Mouse (Mus musculus) fat pad, adult 2 months (tissue): ENCODE measurements around the gene Antxrl.

Source experiments
- DNase-seq: peaks from one replicate; pipeline ENCODE4 v3.0.0-alpha.2; 2011; ENCODE audit warnings: low read depth, low spot score; ENCODE audit errors: extremely low read depth

Gene Antxrl

GRCm38 (mm10) chr14:34052516-34052915 lies at the start of gene Antxrl:
Gene Antxrl, plus strand, starts transcription at chr14:34052707.
- DNase-seq: no peak

GRCm38 (mm10) chr14:34015063-34015462 lies 37.4 kb upstream of the Antxrl start, which contains the start of gene Gm30083:
Gene Gm30083, minus strand, starts transcription at chr14:34015182.
- no peak for DNase-seq

- DNase-seq: no peak
Measured at GRCm38 (mm10) chr14:34016381-34016780, 36.1 kb upstream of the Antxrl start, which contains the start of gene Gm5460. Gene Gm5460, plus strand, starts transcription at chr14:34016758.

- no peak for DNase-seq
Measured at GRCm38 (mm10) chr14:34016938-34017337, 35.6 kb upstream of the Antxrl start.

GRCm38 (mm10) chr14:34026710-34027109 lies 25.8 kb upstream of the Antxrl start:
- DNase-seq: no peak

- DNase-seq: no peak
Measured at GRCm38 (mm10) chr14:34033841-34034610, 18.5 kb upstream of the Antxrl start.

- no peak for DNase-seq
Measured at GRCm38 (mm10) chr14:34041241-34041640, 11.3 kb upstream of the Antxrl start.

GRCm38 (mm10) chr14:34043341-34043740 lies 9.2 kb upstream of the Antxrl start:
- DNase-seq: no peak

GRCm38 (mm10) chr14:34050101-34050779 lies 2.3 kb upstream of the Antxrl start:
- DNase-seq: no peak

GRCm38 (mm10) chr14:34071665-34072064 lies 19.2 kb downstream of the Antxrl start:
- DNase-seq: no peak

- no peak for DNase-seq
Measured at GRCm38 (mm10) chr14:34075346-34075745, 22.8 kb downstream of the Antxrl start.

- no peak for DNase-seq
Measured at GRCm38 (mm10) chr14:34077222-34077621, 24.7 kb downstream of the Antxrl start.

- no peak for DNase-seq
Measured at GRCm38 (mm10) chr14:34078293-34078692, 25.8 kb downstream of the Antxrl start.

GRCm38 (mm10) chr14:34080321-34080997 lies 28.0 kb downstream of the Antxrl start:
- DNase-seq: no peak

GRCm38 (mm10) chr14:34085731-34086130 lies 33.2 kb downstream of the Antxrl start, which contains the start of gene Anxa8:
Gene Anxa8, plus strand, starts transcription at chr14:34085981.
- no peak for DNase-seq

- DNase-seq: no peak
Measured at GRCm38 (mm10) chr14:34086806-34087205, 34.3 kb downstream of the Antxrl start.

- DNase-seq: no peak
Measured at GRCm38 (mm10) chr14:34087856-34088398, 35.4 kb downstream of the Antxrl start.

GRCm38 (mm10) chr14:34089796-34090195 lies 37.3 kb downstream of the Antxrl start:
- no peak for DNase-seq

GRCm38 (mm10) chr14:34091475-34091874 lies 39.0 kb downstream of the Antxrl start:
- DNase-seq: no peak

GRCm38 (mm10) chr14:34092856-34093255 lies 40.3 kb downstream of the Antxrl start:
- no peak for DNase-seq

GRCm38 (mm10) chr14:34096161-34096560 lies 43.7 kb downstream of the Antxrl start:
- DNase-seq: peak; percentile 97
